Mouse (Mus musculus): ENCODE results near the gene Nat14.

DNA sequence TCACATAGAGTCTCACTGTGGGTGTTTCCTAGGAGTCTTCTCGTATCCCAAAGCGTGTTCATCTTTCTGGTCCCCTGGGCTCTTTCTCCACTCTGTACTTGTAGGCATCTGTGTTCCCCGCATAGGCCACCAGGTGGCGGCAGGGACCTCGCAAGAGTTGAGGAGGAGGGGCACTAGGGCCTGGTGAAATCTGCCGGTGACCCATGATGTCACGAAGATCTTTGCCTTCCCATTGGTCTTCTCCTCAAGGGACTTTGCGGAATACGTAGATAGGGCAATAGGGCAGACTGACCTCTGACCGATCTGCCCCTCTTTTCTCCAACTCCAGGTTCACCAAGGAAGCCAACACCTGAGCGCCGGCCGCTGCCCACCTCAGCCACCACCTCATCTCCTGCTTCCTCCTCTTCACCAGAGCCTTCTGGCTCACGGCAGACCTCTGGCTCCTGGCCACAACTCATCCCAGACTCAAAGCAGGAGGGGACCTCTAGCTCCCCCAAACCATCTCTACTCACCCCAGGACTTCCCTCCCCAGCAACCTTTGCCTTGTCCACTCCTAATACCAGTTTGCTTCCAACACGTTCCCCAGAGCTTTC is 21.5 kb downstream of the Nat14 start:
- TF ChIP-seq POLR2A (IDR thresholded peaks at IDR 0.05; ENCODE audit: borderline replicate concordance, extremely low read depth, insufficient read depth, insufficient read length, poor library complexity, severe bottlenecking) (no peak), CTCF (IDR thresholded peaks at IDR 0.05; ENCODE audit: borderline replicate concordance, extremely low read depth, insufficient read depth, insufficient read length) (peak; percentile 90)

Measured in brain, embryonic 14.5 days (tissue).